Mouse (Mus musculus) hindbrain, postnatal 0 days (tissue): ENCODE data around the gene Zbtb43. TPM values are rescaled to one million over a fixed set of nuclear protein-coding genes. Genes with fewer than 3 reads are reported as not detected.

Experiments used
- ATAC-seq: fragments of 200-750 bp; cut with Nextera tagmentation; 2 replicates; pipeline ENCODE4 v1.8.0; 2017; ENCODE audit warnings: mild to moderate bottlenecking, moderate TSS enrichment, moderate library complexity
- DNase-seq: peaks from one replicate; pipeline ENCODE4 v3.0.0-alpha.2; 2015; ENCODE audit warnings: low spot score
- H3K27ac ChIP-seq: fragments of 300-500 bp; sonication (generic); 2 replicates; pipeline ENCODE4 v1.5.1; 2014; ENCODE audit warnings: mild to moderate bottlenecking
- H3K27me3 ChIP-seq: fragments of 300-500 bp; sonication (generic); 2 replicates; pipeline ENCODE4 v1.6.1; 2014; ENCODE audit warnings: low read length, mixed read lengths; ENCODE audit not compliant: insufficient read depth
- H3K36me3 ChIP-seq: fragments of 300-500 bp; sonication (generic); 2 replicates; pipeline ENCODE4 v1.6.1; 2014; ENCODE audit warnings: low read length, mixed read lengths; ENCODE audit not compliant: insufficient read depth
- H3K4me1 ChIP-seq: fragments of 300-500 bp; sonication (generic); 2 replicates; pipeline ENCODE4 v1.6.1; 2014; ENCODE audit warnings: antibody characterized with exemption, low read length, mixed read lengths; ENCODE audit not compliant: insufficient read depth
- H3K4me2 ChIP-seq: fragments of 300-500 bp; sonication (generic); 2 replicates; pipeline ENCODE4 v1.6.1; 2014; ENCODE audit warnings: low read depth, mild to moderate bottlenecking, low read length, moderate library complexity, mixed read lengths
- H3K4me3 ChIP-seq: fragments of 300-500 bp; sonication (generic); 2 replicates; pipeline ENCODE4 v1.5.1; 2014; ENCODE audit warnings: low read length
- H3K9ac ChIP-seq: fragments of 300-500 bp; sonication (generic); replicated peaks from 2 replicates; pipeline ENCODE4 v1.6.1; 2014; ENCODE audit warnings: mild to moderate bottlenecking, low read length, moderate library complexity, mixed read lengths
- H3K9me3 ChIP-seq: fragments of 300-500 bp; sonication (generic); 2 replicates; pipeline ENCODE4 v1.6.1; 2016; ENCODE audit warnings: low read length, mixed read lengths
- CTCF ChIP-seq: IDR thresholded peaks from 2 replicates; pipeline ENCODE4 v1.5.1; 2016; ENCODE audit warnings: antibody characterized with exemption, control low read depth, low read depth
- WGBS: fragments of 180-500 bp; shearing (Covaris S2); extraction: QIAGEN DNeasy Blood & Tissue Kit; methylation state at CpG from one replicate; pipeline ENCODE4 v1.1.7; 2014; 5-methylcytosine and 5-hydroxymethylcytosine counted together
- polyA plus RNA-seq: library from polyadenylated mRNA; unstranded; fragments of >200 nt; fragmentation: Nextera tagmentation; extraction: Ambion mirVana; gene quantifications from 2 replicates; pipeline ENCODE4 v1.2.1, GENCODE M21; 2015
- total RNA-seq: library from RNA; depleted of rRNA; stranded (reverse); fragments of >200 nt; gene quantifications from 2 replicates; pipeline ENCODE4 v1.2.3, GENCODE M21; 2014

Zbtb43 gene
- total and polyA plus RNA-seq, 2 experiments from 2014 or later, result 19.3 to 19.6 TPM

DNA sequence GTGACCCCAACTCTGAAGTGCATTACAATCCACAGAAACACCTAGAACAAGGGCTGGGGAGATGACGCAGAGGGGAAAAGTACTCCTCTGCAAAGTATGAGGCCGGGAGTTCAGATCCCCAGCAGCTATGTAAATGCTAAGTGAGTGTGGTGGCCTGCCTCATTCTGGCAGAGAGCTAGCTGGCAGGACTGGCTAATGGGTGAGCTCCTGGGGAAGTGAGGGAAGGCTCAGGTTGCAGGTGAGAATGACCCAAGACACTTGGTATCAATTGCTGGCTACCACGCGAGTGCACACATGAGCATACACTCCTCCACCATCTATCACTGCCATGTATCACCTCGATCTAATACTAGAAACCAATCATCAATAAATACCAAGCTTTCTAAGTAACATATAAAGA, 12.1 kb downstream of the Zbtb43 start:
- Histone ChIP-seq H3K4me1 (no peaks in the 10 kb centered on the region), H3K36me3 (peaks cover 40% of the 10 kb centered on the region), H3K4me2 (no peak overlapping the region), H3K9me3 (no peaks in the 10 kb centered on the region), H3K9ac (no peak overlapping the region), H3K4me3 (no peak overlapping the region), H3K27me3 (no peaks in the 10 kb centered on the region), H3K27ac (no peak overlapping the region)
- WGBS, result 92% methylated on average over 5 of the region's 5 CpGs
- no peak for DNase-seq
- no peak for ATAC-seq
- TF ChIP-seq CTCF, result no peak

DNA sequence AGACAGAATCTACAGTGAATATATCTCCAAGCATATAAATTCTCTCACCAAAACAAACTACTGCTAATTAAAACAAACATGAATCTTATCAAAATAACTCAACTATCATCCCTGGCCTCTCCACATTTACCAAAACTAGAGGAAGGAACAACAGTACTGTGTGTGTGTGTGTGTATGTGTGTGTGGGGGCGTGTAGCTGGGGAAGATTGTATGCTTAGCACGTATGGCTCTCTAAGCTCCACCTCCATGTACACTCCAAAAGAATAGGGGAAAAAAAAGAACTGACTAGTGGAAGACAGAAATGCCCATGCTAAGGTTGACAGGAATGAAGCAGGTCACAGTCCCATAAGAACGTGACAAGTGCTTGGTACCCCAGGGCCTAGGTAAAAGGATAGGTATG, 13.0 kb downstream of the Zbtb43 start:
- peaks cover 37% of the 10 kb centered on the region for H3K36me3 ChIP-seq
- H3K4me1 ChIP-seq, result no peaks in the 10 kb centered on the region
- H3K4me2 ChIP-seq, result no peak overlapping the region
- no peak for TF ChIP-seq CTCF
- H3K4me3 ChIP-seq, result no peak overlapping the region
- H3K27me3 ChIP-seq, result no peaks in the 10 kb centered on the region
- no peaks in the 10 kb centered on the region for H3K9me3 ChIP-seq
- H3K9ac ChIP-seq, result no peak overlapping the region
- DNase-seq (no peak), ATAC-seq (no peak)
- no peak overlapping the region for H3K27ac ChIP-seq
- WGBS, result 76% methylated on average over 3 of the region's 3 CpGs

DNA sequence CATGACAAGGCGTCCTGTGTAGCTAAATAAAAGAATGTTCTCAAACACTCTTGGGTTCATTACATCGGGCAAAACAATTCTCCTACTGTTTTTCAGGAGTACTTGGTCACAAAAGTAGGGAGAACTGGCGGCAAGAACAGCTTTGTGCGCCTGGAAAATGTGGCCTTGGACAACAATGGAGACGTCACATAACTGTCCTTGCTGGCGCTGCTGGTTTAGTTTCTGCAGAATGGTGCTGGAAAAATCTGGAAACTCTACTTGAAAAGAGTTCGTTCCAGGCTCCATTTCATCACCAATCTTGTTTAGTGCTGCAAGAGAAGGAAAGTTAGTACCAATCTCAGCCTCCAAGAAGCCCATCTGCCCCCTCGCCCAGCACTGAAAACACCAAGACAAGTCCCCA, 13.5 kb downstream of the Zbtb43 start:
- Histone ChIP-seq H3K9ac (no peak overlapping the region), H3K9me3 (no peaks in the 10 kb centered on the region), H3K4me2 (no peak overlapping the region), H3K4me3 (no peak overlapping the region), H3K36me3 (peaks cover 33% of the 10 kb centered on the region), H3K27me3 (no peaks in the 10 kb centered on the region), H3K4me1 (no peaks in the 10 kb centered on the region), H3K27ac (no peak overlapping the region)
- no peak for DNase-seq
- no peak for ATAC-seq
- 80% methylated on average over 8 of the region's 8 CpGs for WGBS
- TF ChIP-seq CTCF, result no peak

DNA sequence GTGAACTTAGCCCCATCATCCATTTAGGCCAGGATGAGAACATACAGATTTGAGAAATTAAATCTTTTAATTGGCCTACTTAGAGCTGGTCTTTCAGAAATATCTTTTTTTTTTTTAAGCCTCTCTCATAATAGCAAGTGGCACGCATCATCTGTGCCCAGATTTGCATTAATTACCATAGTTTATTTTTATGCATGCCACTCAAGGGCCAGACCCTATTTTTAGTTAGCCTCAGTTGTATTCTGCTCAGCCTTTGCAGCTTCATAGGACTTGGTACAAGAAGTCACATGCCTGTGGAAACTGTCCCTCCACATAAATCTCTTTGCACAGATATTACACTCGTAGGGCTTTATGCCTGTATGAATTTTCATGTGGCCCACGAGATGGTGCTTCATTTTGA, 14.9 kb downstream of the Zbtb43 start:
- no peak for DNase-seq
- H3K4me3 ChIP-seq, result no peak overlapping the region
- H3K9me3 ChIP-seq, result no peaks in the 10 kb centered on the region
- no peak overlapping the region for H3K9ac ChIP-seq
- no peak overlapping the region for H3K27ac ChIP-seq
- H3K36me3 ChIP-seq, result peaks cover 34% of the 10 kb centered on the region
- no peaks in the 10 kb centered on the region for H3K4me1 ChIP-seq
- no peaks in the 10 kb centered on the region for H3K27me3 ChIP-seq
- WGBS, result 69% methylated on average over 3 of the region's 3 CpGs
- no peak for TF ChIP-seq CTCF
- no peak overlapping the region for H3K4me2 ChIP-seq
- no peak for ATAC-seq

DNA sequence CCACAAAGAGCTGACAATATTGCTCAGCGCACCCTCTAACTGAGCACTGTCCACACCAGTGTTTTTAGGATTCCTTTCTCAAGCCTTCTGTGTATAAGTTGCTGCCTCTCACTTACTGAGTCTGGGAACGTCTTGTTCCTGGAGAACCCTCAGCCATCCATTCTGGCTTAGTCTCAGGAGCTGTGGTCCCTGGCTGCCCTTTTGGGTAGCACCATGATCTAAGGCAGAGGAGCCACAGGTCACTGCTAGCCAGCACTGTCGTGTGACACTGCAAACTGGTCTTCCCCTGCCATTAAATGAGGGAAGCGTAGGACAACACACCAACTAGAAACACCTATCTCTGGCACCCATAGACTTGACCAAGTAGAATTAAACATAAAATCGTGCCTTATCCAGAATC, 15.6 kb downstream of the Zbtb43 start:
- ATAC-seq (no peak), DNase-seq (no peak)
- H3K36me3 ChIP-seq, result peaks cover 35% of the 10 kb centered on the region
- no peak overlapping the region for H3K9ac ChIP-seq
- H3K4me2 ChIP-seq, result no peak overlapping the region
- 92% methylated on average over 5 of the region's 5 CpGs for WGBS
- no peaks in the 10 kb centered on the region for H3K27me3 ChIP-seq
- no peaks in the 10 kb centered on the region for H3K9me3 ChIP-seq
- no peak overlapping the region for H3K4me3 ChIP-seq
- TF ChIP-seq CTCF, result no peak
- H3K27ac ChIP-seq, result no peak overlapping the region
- no peaks in the 10 kb centered on the region for H3K4me1 ChIP-seq

DNA sequence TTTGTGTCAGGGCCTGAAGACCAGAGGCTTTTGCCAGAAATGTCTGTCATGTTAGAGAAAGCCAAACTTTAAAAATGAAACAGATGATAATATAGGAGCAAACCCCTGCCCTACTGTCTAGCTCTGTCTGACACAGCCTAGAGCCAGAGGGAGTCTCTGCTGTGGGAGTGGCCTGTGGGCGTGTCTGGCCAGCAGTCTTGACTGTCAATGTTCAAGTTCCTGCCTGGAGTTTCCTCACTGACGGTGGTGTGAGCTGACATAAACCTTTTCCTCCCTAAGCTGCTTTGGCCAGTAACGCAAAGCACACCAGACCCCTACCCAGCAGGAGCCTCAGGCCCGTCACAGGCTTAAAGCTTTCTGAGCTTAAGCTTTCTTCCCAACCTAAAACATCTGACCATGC, 16.2 kb downstream of the Zbtb43 start:
- Histone ChIP-seq H3K9me3 (no peaks in the 10 kb centered on the region), H3K9ac (no peak overlapping the region), H3K4me3 (no peak overlapping the region), H3K4me1 (no peaks in the 10 kb centered on the region), H3K36me3 (peaks cover 35% of the 10 kb centered on the region), H3K27me3 (no peaks in the 10 kb centered on the region), H3K27ac (no peak overlapping the region), H3K4me2 (no peak overlapping the region)
- no peak for TF ChIP-seq CTCF
- no peak for ATAC-seq
- 62% methylated on average over 4 of the region's 4 CpGs for WGBS
- no peak for DNase-seq

DNA sequence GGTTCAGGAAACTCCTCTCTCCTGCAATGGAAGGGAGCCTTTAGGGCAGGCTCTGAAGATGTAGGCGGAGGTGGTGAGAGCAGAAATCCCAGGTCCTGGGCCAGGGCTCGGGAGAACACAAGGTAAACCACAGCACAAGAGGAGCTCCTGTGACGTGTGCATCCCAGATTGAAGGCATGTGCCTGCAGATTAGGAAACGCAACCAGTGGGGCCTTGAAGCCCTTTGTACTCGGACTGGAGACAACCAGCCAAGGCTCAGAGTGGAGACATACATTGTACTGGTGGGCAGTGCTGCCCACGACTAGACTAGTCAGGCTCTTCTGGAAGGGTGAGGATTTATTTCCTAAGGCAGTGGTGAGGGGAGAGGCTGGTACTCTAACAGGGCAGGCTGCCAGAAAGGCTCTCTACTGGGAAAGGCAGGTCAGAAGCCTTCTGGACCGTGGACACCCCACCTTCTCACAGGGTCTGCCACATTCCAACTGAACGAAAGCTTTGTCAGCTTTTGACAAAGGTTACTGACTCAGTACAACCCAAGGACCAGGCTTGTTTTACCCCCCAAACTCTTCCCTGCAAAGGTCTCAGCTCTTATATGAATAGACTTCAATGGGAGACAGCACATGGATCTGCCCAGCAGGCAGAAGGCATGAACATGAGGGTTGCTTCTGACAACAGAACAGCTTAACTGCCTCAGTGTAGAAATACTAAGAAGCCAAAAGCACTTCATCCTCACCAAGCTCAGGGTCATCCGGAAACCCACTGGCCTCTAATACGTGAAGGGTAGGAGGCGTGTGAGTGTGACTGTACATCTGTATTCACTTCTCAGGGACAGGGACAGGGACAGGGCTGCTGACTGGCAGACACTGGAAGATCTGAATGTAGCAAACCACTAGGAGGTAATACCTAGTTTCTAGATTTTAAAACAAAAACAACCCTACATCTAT, 17.1 kb downstream of the Zbtb43 start:
- no peak for ATAC-seq

More for the DNA sequence above, 17.1 kb downstream of the Zbtb43 start:
- H3K9ac ChIP-seq, result no peak overlapping the region
- no peak overlapping the region for H3K27ac ChIP-seq
- no peaks in the 10 kb centered on the region for H3K9me3 ChIP-seq
- no peaks in the 10 kb centered on the region for H3K4me1 ChIP-seq
- 83% methylated on average over 11 of the region's 11 CpGs for whole genome bisulfite sequencing
- H3K4me2 ChIP-seq, result no peak overlapping the region
- no peak for DNase-seq
- H3K36me3 ChIP-seq, result peaks cover 35% of the 10 kb centered on the region
- H3K4me3 ChIP-seq, result no peak overlapping the region
- TF ChIP-seq CTCF, result no peak
- H3K27me3 ChIP-seq, result no peaks in the 10 kb centered on the region
